Mouse (Mus musculus) thymus, postnatal 36 days (tissue): ENCODE measurements around the gene Ptchd4.

ENCODE experiments used
- DNase-seq, 2 experiments: peaks; one replicate each; pipeline ENCODE4 v3.0.0; 2022; ENCODE audit warnings: mixed read lengths in 2 of 2

The Ptchd4 gene

DNA sequence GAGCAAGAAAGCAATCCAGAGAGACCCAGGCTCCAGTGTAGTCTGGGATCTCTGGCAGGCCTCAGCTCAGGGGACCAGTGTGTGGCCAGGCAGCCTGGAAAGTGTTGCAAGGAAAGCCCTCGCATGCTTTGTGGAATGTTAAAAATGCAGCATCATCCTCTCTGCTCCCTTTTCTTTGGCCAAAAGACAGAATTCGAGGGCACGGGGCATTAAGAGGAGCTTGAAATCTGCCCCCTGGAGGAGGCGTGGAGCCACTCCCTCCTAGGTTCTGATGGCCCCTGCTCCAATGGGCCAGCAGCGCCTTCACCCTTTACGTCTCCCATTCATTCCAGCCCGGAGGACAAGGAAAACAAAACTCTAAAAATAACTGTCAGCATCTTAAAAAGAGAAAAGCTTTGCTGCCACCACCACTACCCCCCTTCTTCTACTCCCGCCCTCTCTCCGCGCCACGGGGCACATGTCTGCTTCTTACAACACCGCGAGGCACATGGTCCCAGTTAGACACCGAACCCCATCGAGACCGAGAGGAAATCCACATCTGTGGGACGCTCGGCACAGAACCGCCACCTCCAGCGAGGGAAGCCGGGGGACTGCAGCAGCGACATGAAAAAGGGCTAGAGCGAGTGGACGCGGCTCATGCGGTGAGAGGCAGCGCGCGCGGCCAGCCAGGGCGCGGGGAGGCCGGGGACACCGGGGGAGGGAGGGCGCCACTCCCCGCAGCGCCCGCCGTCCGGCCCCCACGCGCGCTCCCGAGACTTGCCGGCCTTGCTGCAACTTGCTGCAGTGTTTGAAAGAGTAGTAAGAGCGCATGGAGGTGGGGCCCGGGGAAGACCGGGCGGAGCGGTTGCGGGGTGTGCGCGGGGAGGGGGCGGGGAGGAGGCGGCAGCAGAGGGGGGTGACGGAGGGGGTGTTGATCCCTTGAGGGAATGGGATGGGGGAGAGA is at the start of gene Ptchd4:
Gene Ptchd4, plus strand, starts transcription at position 279 of the 943 bp plus-strand sequence.
- DNase-seq: peak in 1 of 2 experiments; percentile 3

DNA sequence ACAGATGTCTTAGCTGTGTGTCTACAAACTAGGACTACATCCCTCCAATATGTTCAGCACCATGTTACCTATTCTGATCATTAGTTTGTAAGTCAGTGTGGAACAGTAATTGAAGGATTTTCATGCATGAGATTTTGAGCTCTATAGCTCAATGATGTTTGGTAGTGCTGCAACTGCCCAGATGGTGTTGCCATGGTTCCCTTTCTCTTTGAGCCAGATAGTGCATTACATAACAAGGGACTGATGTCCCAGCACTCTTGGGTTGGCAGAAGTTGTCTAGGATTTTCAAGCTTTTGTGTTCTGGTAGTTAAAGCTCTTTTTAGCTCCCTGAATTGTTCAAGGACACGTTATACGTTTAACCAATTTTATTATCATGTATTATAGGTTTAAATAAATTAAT is 38.9 kb upstream of the Ptchd4 start:
- DNase-seq: no peak

DNA sequence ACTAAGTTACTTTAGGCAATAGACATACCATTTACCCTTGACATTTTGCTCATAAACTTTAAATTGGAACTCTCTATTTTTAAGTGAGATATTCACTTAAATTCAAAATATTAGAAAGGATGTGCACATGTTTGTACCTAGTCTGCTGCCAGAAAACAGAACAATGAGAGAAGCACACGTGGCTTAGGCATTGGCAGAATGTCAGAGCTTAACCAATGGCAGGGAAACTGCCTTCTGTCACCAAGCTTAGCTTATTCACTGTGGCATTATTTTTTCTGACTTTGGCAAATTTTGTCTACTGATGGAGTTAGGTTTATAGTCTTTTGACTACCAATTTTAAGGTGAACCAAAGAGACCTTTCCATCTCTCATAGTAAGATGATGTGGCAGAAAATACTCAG is 31.4 kb upstream of the Ptchd4 start:
- no peak for DNase-seq

DNA sequence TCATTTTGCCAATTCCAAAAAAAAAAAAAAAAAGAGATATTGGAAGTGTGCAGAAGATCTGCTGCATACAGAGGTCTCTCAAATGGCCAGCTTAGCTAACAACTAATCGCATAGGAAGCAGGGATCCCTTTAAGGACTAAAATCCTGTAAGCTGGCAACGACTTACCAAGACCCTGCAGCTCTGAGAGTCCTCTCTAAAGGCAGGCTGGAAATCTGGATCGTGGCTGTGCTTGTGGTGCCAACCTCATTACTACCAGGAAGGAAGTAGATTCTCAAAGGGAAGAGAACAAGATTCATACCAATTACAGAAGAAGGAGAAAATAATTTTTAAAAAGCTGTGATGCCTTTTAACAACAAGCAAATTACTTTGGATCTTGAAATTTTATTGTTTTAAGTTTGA is 29.5 kb upstream of the Ptchd4 start:
- DNase-seq: no peak

DNA sequence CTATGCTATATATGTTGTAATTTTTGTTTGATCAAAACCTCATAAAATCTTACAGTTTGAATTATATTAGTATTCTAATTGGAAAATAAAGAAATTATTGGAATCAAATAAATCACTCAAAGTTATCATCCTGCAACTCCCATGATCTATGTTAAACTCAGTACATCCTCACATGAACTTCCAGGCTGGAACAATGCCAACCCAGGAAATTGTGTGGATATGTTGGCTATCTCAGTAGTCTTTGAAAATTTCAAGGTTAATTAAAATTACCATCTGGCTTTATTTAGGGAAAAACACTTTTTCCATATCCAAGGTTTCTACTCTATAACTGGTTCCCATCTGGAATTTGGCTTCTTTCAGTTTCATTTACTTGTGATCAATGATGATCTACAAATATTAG is 25.4 kb upstream of the Ptchd4 start:
- DNase-seq: no peak

DNA sequence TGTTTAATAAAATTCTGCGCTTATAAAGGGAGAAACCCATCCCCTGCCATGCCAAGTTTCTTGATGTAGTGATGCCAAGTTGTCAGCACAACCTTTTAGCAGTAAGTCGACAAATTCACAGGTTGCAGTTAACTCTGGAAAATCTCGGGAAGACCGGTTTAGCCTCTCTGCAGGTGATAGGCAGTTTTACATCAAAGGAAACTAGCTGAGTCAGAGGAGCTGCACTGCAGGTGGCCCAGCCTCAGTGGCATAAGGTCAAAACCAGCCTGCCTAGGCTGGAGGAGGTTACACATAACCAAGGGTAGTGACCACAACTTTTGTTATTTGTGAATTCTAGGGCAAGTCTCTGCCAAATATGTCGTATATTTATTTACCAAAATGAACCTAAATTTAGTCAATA is 24.0 kb upstream of the Ptchd4 start:
- DNase-seq: no peak

DNA sequence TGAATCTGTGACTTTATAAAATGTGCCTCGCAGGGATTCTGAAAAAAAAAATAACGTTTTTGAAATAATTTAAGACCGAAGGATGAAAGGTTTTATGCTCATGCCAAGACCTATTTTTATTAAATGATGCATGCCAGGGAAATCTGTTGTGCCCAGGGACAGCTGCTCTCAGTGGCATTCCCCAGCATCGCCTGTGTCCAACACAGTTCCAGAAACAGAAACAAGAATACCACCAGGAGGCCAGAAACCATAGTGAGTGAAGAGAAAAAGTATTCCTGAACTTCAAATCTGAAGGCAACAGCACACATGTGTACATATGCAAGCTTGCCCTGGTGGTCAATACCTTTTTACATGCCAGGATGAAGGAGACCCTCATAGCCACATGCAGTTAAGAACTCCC is 17.8 kb upstream of the Ptchd4 start:
- no peak for DNase-seq

DNA sequence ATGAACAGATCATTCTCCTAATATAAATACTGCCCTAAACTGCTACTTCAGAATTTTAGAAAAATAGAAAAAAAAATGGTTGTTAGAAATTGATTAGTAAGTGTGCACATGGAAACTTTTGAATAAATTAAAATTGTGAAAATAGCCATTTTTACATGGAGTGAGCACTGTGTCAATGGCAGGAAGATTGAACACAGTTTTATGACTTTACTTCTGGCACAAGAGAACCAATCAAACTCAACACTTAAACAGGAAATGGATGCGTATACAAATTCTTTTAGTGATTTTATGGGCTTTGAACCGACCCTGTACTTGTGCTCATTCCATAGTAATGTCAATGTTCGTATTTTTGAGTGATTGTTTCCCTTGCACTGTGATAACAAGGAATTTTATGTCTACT is 16.1 kb upstream of the Ptchd4 start:
- DNase-seq: no peak

DNA sequence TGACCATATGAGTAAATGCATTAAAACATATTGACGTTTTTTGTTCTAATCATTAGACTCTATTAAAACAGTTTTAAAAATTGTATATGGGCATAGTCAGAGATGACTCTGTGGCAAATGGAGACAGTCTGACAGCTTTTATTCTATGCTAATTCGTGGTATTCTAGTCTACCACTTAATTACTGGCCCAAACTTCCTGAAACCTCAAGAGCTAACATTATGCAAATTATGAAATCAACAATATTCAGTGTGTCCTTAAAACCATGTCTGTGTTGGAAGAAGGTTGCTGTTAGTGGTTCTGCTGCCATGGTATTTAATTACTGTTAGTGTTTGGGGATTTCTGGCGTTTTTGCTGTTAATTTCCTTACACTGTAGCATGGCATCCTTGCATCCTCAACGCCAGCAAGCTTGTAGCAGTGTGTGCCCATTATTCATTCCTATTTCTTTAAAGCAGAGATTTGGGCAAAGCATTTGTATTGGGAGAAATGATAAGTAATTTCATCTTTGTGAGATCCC is 12.6 kb upstream of the Ptchd4 start:
- no peak for DNase-seq

DNA sequence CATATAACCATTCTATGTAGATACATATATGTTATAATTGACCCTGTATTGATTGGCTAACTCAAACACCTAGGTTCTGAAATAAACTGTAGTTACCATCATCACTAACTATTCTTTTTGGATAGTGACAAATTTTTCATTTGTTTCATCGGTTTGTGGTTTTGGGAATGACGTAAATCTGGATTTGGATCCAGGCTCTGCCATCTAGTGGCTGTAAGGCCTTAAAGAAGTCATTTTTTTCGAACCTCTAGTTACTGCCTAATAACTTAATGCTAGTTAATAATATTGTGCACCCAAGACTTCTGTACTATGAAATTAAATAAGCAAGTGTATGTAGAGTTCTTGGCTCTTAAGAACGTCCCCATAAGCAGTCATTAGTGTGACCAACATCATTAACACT is 11.5 kb upstream of the Ptchd4 start:
- no peak for DNase-seq

DNA sequence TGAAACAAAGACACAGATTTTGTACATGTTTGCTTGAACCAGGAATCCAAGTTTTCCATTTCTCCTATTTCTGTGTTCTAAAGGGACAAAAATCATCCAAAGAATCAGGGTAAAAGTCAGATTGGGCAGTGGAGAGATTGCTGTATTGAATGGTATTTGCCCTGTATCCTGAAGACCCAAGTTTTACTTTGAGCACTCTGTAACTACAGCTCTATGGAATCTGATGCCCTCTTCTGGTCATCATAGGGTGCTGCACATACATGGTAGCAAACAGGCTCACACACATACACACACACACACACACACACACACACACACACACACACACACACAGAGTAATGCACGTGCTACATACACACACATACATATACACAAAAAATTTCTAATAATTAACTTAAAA is 8.7 kb upstream of the Ptchd4 start:
- DNase-seq: no peak

DNA sequence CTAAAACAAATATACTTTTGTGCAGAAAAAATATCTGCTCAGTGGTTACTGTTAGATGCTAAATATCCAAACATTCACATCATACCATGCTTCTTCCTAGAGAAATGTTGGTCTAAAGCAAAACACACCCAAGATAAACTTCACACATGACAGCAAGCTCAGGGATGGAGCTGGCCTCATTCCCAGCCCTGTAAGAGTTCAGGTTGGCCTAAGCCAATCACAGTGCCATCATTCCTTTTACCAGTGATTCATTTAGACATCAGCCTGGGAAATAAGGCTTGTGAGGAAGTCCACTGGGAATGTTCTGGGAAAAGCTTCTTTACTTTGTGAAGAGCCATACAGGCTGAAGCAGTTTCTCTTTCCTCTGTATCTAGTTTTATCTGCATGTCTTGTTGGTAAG is 5.6 kb upstream of the Ptchd4 start:
- no peak for DNase-seq

DNA sequence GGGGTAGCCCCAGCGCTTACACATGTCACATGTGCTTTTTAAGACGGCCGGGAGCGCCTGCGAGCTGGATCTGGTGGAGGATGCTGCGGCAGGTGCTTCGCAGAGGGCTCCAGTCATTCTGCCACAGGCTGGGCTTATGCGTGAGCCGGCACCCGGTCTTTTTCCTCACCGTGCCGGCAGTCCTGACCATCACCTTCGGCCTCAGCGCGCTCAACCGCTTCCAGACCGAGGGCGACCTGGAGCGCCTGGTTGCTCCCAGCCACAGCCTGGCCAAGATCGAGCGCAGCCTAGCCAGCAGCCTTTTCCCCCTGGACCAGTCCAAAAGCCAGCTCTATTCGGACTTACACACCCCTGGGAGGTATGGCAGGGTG is 850 bp downstream of the Ptchd4 start:
- no peak for DNase-seq

DNA sequence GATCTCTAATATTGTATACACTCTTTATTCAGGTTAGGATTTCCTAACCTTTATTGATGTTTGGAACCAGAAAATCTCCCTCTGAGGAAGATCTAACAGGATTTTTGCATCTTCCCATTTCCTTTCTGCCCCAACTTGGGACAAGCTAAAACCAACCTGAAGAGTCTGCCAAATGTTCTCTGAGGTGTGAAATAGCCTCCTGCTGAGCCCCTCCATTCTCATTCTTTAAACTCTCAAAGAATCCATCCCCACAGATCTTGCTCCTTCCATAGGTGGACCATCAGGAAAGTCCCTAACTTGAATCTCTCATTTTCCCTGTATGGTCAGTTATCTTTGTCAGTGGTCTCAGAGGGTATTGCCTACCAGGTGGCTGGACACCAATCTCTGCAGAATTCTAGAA is 20.0 kb downstream of the Ptchd4 start:
- no peak for DNase-seq

DNA sequence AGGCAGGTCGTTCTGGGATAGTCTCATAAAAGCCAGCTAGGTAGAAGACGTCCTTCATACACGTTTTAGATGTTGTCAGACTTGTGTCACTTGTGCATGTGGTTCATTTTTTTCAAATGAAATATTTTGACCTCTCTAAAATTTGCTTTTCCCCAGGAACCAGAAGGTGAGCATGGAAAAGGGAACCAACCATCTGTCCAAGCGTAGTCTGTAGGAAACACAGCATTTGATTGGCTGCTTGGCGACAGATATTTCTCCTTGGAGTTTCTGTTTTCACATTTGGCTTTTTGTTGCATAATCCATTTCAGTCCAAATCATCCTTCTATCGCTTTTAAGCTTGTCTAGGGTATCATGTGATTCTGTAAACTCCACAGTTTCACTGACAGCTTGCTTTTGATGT is 20.8 kb downstream of the Ptchd4 start:
- DNase-seq: no peak

DNA sequence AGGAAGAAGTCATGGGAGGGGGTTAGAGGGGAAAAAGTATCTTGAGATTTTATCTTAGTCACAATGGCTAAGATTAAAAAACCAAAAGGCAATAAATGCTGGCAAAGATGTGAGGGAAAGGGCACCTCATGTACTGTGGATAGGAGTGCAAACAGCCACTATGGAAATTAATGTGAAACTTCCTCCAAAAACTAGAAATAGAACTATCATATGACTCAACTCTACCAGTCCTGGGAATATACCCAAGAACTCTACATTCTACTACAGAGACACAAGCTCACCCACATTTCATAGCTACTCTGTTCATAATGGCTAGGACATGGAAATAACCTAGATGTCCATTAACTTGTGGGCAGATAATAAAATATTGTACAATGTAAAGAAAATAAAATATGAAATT is 30.3 kb downstream of the Ptchd4 start:
- DNase-seq: no peak

DNA sequence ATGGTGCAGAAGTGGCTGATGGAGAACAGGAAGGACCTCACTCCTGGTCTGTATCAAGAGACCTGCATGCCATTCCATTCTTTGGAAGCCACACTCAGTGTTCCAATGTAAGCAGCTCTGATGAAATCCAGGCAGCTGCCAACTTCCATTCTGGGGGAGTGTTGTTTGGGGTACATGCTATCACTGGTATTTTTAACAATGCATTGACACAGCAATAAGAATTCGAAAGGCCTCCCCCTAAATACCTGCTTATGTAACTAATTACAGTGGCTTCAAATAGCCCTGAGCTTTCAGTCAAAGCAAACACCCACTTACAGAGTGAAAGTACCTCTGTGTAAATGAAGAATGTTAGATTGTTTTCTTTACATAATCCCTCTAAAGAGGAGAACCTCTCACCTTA is 42.7 kb downstream of the Ptchd4 start:
- no peak for DNase-seq

DNA sequence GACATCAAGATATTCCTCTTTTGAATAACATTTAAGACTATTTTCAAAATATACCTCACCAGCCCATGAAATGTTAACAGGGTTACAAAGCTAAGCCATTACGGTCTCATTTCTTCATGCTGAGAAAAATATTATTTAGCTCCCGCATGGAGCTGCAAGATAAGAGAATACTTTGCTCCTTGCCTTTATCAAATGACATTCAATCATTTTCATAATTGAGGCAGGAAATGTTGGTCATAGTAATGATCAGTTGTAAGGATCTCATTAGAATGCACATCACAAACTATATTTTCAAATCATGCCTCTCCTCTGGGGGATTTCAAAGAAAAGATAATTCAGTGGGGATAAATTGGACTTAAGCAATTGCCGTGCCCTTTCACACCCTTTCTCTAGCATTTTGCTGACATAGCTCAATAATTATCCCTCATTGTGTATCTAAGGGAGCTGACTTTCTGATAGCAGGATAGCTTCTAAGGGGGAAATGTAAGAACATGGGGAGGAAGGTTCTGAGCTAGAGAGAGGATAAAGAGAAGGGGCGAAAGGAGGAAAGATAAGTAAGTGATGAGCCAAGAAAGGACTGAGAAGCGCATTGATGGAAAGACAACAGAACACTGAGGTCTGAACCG is 47.5 kb downstream of the Ptchd4 start:
- no peak for DNase-seq

DNA sequence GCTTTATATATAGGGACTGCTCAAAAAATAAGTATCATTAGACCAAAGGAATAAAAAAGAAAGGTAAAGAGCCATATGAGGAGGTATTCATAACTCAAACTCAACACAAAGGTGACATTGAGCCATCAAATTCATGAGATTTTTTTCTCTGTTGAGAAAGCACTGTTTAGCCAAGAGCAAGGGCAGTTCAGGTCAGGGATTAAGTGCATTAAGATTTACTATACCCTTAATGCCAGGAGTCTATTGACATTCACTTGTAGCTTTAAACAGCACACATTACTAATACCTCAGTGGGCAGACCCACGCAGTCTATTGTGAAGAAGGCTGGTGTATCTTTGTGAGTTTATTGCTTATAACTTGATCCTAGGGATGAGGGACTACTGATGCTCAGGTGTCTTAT is 49.0 kb downstream of the Ptchd4 start:
- no peak for DNase-seq

DNA sequence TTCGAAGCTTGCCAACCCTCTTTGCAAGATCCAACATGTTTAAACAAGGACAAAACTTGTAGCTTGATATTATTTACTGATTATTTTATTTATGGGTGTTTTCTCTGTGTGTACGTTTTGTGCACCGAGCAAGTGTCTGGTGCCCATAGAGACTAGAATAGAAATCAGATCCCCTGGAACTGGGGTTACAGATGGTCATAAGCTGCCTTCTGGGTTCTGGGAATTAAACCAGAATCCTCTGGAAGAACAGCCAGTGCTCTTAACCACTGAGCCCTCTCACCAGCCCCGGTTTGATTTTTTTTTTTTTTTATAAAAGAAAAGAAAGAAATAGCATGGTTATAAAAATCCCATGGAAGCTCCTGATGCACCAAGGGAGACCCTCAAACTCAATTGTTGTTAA is 59.1 kb downstream of the Ptchd4 start:
- no peak for DNase-seq

DNA sequence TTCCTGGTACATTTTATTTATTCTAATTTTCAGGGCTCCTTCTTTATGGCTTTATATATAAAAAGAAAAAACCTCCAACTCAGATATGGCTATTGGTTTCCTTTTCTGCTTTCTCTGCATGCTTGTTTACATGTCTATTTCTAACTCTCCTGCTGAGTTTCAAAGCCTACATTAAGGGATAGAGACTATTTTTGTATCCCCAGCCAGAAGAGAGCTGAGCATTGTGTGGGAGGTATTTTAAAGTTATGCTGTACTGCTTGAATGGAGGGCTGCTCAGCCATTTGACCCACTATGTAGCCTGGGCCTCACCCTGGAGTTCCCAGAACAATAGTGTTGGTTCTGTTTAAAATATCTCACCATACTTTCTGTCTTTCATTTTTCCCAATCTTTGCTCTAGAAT is 77.3 kb downstream of the Ptchd4 start:
- DNase-seq: no peak

DNA sequence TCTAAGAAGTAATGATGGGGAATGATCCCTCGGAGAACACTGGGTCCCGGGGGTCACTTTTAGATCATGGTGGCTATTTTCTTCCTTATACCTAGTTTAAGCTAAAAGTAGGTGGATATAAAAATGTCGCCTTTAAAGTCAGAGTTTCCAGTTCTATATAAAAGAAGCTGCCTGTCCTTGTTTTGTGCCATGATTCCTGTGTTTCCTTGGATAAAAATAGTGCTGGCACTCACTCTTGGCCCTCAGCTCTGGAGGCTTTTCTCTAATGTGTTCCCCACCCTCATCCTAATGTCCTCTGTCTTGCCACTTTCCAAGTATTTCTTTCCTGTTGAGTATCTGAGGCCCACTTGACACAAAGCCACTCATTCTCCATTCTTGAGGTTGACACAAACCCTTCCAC is 79.6 kb downstream of the Ptchd4 start:
- no peak for DNase-seq

DNA sequence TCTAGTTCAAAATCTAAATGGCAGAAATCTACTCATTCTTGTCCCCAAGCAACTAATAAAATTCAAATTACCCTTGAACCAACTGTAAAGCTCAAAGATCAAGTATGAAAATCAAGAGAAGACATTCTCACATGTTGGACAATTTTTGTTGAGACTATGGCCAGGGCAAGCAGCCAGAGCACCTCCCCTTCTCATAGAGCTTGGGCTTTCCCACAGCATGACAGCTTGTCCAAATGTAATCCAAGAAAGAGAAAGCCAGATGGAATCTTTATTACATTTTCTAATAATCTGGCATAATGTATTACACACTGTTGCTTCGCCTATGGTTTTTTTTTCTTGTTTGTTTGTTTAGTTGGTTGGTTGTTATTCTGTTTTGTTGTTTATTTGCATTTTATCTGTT is 102.7 kb downstream of the Ptchd4 start:
- DNase-seq: no peak

DNA sequence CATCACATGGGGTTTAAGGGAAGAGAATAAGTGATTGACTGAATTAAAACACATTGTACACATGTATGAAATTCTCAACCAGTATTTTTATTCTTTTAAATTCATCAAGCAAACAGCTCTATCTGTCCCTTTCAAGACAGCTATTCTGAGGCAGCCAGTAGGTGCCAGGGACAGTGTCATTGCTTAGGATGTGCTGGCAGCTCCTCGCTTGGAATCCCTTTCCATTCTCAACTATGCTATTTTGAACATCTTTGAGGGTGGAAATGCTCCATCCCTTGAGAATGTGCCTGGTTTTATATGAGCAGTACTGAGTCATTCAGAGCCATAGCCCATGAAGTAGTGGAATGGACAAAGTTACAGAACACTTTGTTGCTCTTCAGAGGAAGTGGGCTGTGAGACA is 112.2 kb downstream of the Ptchd4 start:
- no peak for DNase-seq
